Mouse (Mus musculus) G1E (cell line): Measurements from ENCODE around the gene Drc1. TPM values are rescaled to one million over a fixed set of nuclear protein-coding genes. Genes with fewer than 3 reads are reported as not detected.

Source experiments
- ATAC-seq: 2 replicates; pipeline ENCODE4 v1.8.0; 2016; ENCODE audit warnings: mild to moderate bottlenecking; ENCODE audit not compliant: insufficient number of reproducible peaks, poor library complexity, low FRiP score, severe bottlenecking; ENCODE audit errors: extremely low read depth
- DNase-seq: peaks from one replicate; pipeline ENCODE4 v3.0.0; 2012; ENCODE audit warnings: low spot score
- H3K27me3 ChIP-seq: 2 replicates; pipeline ENCODE4 v1.6.1; 2012; ENCODE audit warnings: mild to moderate bottlenecking, low read length, inconsistent platforms; ENCODE audit not compliant: insufficient read depth
- H3K36me3 ChIP-seq: replicated peaks from 2 replicates; pipeline ENCODE3; 2012; ENCODE audit warnings: mild to moderate bottlenecking, inconsistent platforms
- H3K4me1 ChIP-seq: 2 replicates; pipeline ENCODE4 v1.6.1; 2012; ENCODE audit warnings: low read depth, low read length, inconsistent platforms, mixed read lengths; ENCODE audit not compliant: insufficient read depth
- H3K4me3 ChIP-seq: 2 replicates; pipeline ENCODE4 v1.5.1; 2012; ENCODE audit warnings: low read depth, mild to moderate bottlenecking, inconsistent platforms, low read length, moderate library complexity, mixed read lengths
- H3K9me3 ChIP-seq: replicated peaks from 2 replicates; pipeline ENCODE4 v1.6.1; 2012; ENCODE audit warnings: inconsistent platforms
- CTCF ChIP-seq: IDR thresholded peaks from 2 replicates; pipeline ENCODE4 v1.5.1; 2012; ENCODE audit warnings: low read depth, low read length, inconsistent platforms, mixed read lengths
- GATA1 ChIP-seq: IDR thresholded peaks from 2 replicates; pipeline ENCODE4 v1.6.1; 2012; ENCODE audit warnings: borderline replicate concordance, low read length, inconsistent platforms, mixed read lengths
- GATA2 ChIP-seq: IDR thresholded peaks from 2 replicates; pipeline ENCODE4 v1.6.1; 2012; ENCODE audit warnings: low read depth, low read length, inconsistent platforms, borderline replicate concordance
- POLR2AphosphoS5 ChIP-seq: IDR thresholded peaks from 2 replicates; pipeline ENCODE4 v1.6.1; 2012; ENCODE audit warnings: low read depth, low read length, inconsistent platforms; ENCODE audit not compliant: insufficient replicate concordance
- TAL1 ChIP-seq: conservative IDR thresholded peaks from 2 replicates; pipeline ENCODE4 v1.6.1; 2012; ENCODE audit warnings: low read depth, low read length, inconsistent platforms, mixed read lengths
- polyA plus RNA-seq: library from polyadenylated mRNA; stranded (reverse); fragments of >175 nt; gene quantifications from 2 replicates; pipeline ENCODE4 v1.2.3, GENCODE M21; 2012
- total RNA-seq, 2 experiments: library from RNA; stranded (forward) in 1 of 2; stranded (reverse) in 1 of 2; fragments of 200-1000 nt in 1 of 2; fragments of >200 nt in 1 of 2; fragmentation: Nextera tagmentation in 1 of 2; gene quantifications; 2 replicates each; pipeline ENCODE4 v1.2.3; 2014 to 2017

The Drc1 gene
- total and polyA plus RNA-seq, 3 experiments: not detected

DNA sequence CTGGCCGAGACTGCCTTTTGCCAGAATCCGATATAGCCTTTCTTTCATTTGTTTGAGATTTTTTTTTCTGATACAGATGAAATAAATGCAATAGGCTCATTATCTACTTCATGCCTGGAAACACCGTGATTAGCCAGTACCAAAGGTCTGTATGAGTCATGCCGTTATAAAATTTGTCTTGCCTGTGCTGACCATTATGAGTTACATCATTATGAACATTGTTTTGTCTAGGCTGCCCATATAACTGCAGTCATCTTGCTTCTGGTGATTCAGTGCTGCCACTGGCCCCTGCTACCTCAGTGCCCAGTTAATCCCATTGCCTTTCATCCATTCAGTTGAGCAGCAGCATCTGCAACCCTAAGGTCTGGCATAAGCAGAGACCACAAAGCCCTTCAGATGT lies 1.7 kb upstream of the Drc1 start:
- DNase-seq (no peak), ATAC-seq (no peak)

DNA sequence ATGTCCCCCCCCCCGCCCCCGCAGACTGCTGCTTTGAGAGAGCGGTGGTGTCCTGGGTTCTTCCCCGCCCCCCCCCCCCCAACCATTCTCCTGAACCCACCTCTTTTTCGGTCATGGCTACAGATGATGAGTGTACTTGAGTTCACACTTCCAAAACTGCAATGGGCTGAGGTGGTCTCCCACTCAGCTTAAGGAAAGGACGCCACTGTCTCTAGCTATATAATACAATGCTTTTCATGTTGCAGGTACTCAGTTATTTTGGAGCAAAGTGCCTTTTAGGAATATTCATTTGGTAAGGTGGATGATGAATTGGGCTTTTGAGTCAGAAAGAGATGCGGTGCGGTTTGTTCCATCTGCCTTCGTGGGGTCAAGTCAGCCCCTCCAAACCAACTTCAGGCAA lies 324 bp upstream of the Drc1 start:
- H3K4me1 ChIP-seq: no peaks in the 10 kb centered on the region
- no peaks in the 10 kb centered on the region for H3K36me3 ChIP-seq
- ATAC-seq (no peak), DNase-seq (no peak)
- peaks cover 8% of the 10 kb centered on the region for H3K27me3 ChIP-seq
- no peak overlapping the region for H3K4me3 ChIP-seq
- no peak for TF ChIP-seq TAL1
- no peak for TF ChIP-seq GATA1
- no peak for TF ChIP-seq GATA2
- TF ChIP-seq POLR2AphosphoS5: no peak
- TF ChIP-seq CTCF: no peak
- peaks cover 2% of the 10 kb centered on the region for H3K9me3 ChIP-seq

More for the DNA sequence above, 1.7 kb upstream of the Drc1 start:
- H3K9me3 ChIP-seq: no peaks in the 10 kb centered on the region
- no peak for TF ChIP-seq TAL1
- no peak for TF ChIP-seq CTCF
- no peak for TF ChIP-seq POLR2AphosphoS5
- TF ChIP-seq GATA1: no peak
- TF ChIP-seq GATA2: no peak
- H3K27me3 ChIP-seq: peaks cover 5% of the 10 kb centered on the region
- no peak overlapping the region for H3K4me3 ChIP-seq
- H3K4me1 ChIP-seq: no peaks in the 10 kb centered on the region
- H3K36me3 ChIP-seq: no peaks in the 10 kb centered on the region

DNA sequence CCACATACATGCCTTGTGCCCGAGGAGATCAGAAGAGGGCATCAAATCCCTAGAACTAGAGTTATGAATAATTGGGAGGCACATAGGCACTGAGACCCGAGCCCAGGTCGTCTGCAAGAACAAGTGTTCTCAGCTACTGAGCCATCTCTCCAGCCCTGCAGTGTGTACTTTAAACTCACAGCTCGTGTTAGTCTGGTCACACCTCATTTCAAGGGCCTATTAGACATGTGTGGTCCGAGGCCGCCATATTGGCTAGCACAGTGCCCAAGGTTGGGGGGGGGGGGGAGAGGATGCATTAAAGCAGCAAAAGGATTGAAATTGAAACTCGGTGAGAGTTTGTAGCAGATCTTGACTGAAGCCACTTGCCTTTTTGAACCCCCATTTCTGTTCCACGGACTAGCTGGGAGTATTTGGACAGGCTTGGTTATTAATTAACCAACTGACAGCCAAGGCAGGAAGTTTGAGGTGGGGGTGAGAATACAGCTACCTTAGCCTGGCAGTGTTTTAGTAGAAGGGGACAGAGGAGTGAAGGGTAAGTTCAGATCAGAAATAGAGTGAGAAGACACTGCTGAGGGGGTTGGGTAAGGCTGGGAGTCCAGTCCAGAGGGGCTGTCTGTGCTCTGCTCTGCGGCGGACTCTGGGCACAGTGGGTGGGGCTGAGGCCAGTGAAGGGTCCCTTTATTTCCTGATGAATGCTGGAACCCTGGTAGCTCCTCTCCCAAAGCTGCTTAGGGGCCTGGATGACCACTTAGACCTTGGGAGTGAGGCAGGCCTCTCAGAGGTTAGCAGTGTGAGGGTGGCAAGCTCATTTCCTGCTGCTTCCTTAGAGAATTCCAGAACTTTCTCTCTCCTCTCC lies 5.0 kb downstream of the Drc1 start:
- ATAC-seq (no peak), DNase-seq (no peak)
- no peak for TF ChIP-seq GATA1
- no peak for TF ChIP-seq TAL1
- Histone ChIP-seq H3K36me3 (no peaks in the 10 kb centered on the region), H3K4me3 (no peak overlapping the region), H3K9me3 (peaks cover 2% of the 10 kb centered on the region), H3K27me3 (peaks cover 8% of the 10 kb centered on the region), H3K4me1 (no peaks in the 10 kb centered on the region)

DNA sequence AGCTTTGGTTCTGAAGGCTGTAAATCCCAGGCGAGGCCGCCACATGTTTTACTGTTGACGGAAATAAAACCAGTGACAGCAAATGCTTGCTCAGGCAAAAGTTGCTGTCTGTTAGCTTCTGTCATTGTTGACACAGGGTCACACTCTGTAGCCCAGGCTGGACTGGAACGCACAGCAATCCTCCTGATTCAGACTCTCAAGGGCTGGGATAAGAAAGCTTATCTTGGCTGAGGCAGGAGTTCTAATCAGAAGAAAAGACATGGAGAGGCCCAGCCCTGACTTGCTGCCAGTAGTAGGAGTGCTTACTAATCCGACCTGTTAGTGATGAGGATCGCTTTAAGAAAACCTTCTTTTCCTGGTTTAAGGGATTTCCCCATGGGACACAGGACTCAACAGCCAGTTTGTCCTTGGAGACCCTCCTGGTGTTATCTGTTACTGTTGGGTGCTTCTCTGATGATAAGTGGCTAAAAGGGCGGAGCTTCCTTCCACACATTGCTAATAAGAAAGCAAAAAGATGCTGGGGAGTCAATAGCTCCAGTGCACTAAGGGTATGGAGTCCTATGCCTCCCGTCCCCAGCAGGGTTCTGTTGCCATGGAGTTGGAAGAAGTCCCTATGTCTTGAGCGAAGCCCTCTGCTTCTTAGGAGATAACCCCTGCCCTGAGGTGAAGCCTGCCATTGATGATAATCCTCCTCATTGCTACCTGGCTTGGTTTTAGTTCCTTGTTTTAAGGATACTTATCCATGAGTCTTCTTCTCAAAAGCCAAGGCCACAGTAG lies 6.1 kb downstream of the Drc1 start:
- Histone ChIP-seq H3K9me3 (peaks cover 2% of the 10 kb centered on the region), H3K4me1 (no peaks in the 10 kb centered on the region), H3K4me3 (no peak overlapping the region), H3K36me3 (no peaks in the 10 kb centered on the region), H3K27me3 (peaks cover 5% of the 10 kb centered on the region)
- TF ChIP-seq TAL1 (no peak), GATA1 (no peak), POLR2AphosphoS5 (no peak), CTCF (no peak), GATA2 (no peak)
- no peak for DNase-seq
- ATAC-seq: no peak

DNA sequence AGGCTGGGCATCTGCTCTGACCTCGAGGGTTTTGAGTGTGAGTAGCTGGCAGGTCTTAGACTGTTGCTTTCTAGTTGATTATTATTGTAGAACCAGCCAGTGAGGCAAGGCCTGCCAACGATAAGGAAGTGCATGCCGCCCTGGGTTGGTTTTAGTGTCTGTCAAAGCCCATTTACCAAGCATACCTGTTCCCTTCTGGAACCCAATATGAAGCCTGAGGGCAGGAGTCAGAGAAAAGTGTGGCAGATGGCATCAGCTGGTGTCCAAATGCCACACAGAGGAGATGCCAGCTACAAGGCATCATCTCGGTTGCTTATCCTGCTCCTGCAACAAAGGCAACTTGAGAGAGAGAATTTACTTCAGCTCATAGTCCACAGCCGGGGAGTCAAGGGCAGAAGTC lies 59.6 kb downstream of the Drc1 start:
- H3K4me1 ChIP-seq: no peaks in the 10 kb centered on the region
- H3K27me3 ChIP-seq: peaks cover 6% of the 10 kb centered on the region; the same call in 1 of the 2 replicates
- ATAC-seq (no peak), DNase-seq (no peak)
- TF ChIP-seq GATA1: no peak
- no peak for TF ChIP-seq GATA2
- no peak for TF ChIP-seq CTCF
- no peak for TF ChIP-seq POLR2AphosphoS5
- no peak for TF ChIP-seq TAL1
- H3K9me3 ChIP-seq: no peaks in the 10 kb centered on the region
- H3K4me3 ChIP-seq: no peak overlapping the region
- H3K36me3 ChIP-seq: no peaks in the 10 kb centered on the region

DNA sequence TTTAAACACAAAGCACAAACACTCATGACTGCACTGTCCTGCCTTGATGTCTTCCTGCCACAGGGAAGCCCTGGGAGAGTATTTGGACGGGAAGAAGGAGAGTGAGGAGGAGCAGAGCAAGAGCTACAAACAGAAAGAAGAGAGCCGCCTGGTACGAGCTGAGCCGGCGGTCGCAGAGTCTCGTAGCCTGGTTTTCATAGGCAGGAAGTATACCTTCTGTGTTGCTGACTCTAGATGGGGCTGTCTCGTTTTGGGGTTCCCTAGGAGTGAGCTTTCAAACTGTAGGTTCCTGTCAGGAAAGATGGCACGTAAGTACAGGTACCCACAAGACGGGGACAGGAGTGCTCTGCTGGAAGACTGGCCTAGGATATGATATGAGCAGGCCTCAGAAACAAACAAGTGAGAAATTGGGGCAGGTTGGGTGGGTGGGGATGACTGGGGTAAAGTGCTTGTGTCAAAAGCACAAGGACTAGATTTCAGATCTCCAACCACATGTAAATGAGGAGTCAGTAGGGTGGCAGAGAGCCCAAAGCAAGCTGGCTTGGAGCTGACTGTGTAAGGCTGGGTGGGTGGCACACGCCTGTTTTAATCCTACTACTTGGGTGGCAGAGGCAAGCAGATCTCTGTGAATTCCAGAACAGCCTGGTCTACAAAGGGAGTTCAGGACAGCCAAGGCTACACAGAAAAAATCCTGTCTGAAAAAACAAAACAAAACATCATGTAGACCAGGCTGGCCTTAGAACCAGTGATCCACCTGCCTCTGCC lies 60.6 kb downstream of the Drc1 start:
- no peak for DNase-seq
- Histone ChIP-seq H3K4me1 (no peaks in the 10 kb centered on the region), H3K4me3 (no peak overlapping the region), H3K27me3 (peaks cover 6% of the 10 kb centered on the region; the same call in 1 of the 2 replicates), H3K36me3 (no peaks in the 10 kb centered on the region), H3K9me3 (no peaks in the 10 kb centered on the region)
- TF ChIP-seq CTCF (no peak), TAL1 (no peak), GATA1 (no peak), POLR2AphosphoS5 (no peak), GATA2 (no peak)
- no peak for ATAC-seq
